Mouse (Mus musculus) cerebellum, postnatal 4 days (tissue): Measurements from ENCODE around the gene Metrn.

Experiments used
- DNase-seq, 2 experiments: peaks; one replicate each; pipeline ENCODE4 v3.0.0; 2022; ENCODE audit warnings: low spot score in 2 of 2, mixed read lengths in 1 of 2

Metrn gene

GRCm38 (mm10) chr17:25831451-25832281, 34.7 kb upstream of the Metrn start:
- DNase-seq, result peak in 1 of 2 experiments; percentile 43

GRCm38 (mm10) chr17:25830806-25831431, 34.0 kb upstream of the Metrn start:
- DNase-seq, result no peak

- DNase-seq, result no peak
Observed at GRCm38 (mm10) chr17:25830200-25830753, 33.3 kb upstream of the Metrn start.

DNA sequence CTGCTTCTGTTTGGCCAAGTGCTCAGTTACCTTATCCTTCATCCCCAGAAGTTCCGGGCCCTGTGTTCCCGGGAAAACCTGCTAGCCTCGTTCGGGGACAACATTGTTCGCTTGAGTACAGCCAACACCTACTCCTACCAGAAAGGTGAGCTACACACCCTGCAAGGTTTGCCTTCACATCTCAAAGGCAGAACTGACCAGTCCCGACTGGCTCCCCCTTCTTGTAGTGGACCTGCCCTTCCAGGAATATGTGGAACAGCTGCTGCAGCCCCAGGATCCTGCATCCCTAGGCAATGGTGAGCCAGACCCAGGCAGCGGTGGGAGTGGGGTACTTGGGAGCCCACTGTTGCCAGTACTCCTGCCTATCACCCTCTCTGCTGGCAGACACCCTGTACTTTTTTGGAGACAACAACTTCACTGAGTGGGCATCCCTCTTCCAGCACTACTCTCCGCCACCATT, 32.7 kb upstream of the Metrn start:
- no peak for DNase-seq

GRCm38 (mm10) chr17:25828712-25829557, 32.0 kb upstream of the Metrn start, which contains the start of gene Jmjd8:
TSS of gene Jmjd8 (plus strand) at chr17:25828867.
- peak; percentile 68 to 77 for DNase-seq

- DNase-seq, result no peak
Observed at GRCm38 (mm10) chr17:25828223-25828594, 31.3 kb upstream of the Metrn start.

DNA sequence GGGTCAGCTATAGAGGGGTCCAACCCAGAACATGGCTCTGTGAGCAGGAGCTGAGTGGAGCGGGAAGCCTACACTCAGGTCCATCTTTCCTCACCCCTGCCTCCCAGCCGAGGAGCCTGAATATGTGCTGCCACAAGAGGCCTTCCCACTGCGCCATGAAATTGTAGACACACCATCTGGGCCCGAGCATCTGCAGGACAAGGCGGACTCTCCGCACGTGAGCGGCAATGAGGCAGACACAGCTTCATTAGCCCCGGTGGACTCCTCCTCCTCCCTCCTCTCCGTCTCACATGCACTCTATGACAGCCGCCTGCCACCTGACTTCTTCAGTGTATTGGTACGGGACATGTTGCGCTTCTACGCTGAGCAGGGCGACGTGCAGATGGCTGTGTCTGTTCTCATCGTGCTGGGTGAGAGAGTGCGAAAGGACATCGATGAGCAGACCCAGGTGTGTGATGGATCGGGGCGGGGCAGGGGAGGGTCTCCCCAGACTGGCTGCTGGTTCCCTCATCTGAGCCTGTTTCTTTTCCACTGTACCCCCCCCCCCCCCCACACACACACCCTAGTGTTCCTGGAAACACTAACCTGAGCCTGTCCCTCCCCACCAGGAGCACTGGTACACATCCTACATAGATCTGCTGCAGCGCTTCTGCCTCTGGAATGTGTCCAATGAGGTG, 30.7 kb upstream of the Metrn start:
- no peak for DNase-seq

DNA sequence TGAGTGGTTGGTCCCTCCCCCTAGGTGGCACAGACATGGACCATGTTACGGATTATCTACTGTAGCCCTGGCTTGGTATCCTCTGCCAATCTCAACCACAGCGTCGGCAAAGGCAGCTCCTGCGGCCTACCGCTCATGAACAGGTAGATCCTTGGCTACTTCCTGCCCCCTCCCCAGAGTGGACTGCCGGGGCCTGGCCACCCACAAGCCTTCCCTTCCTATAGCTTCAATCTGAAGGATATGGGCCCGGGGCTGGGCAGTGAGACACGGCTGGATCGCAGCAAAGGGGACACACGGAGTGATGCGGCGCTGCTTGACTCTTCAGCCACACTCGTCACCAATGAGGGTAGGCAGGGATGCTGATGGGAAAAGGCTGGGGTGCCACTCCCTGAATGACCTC, 30.1 kb upstream of the Metrn start:
- no peak for DNase-seq

DNA sequence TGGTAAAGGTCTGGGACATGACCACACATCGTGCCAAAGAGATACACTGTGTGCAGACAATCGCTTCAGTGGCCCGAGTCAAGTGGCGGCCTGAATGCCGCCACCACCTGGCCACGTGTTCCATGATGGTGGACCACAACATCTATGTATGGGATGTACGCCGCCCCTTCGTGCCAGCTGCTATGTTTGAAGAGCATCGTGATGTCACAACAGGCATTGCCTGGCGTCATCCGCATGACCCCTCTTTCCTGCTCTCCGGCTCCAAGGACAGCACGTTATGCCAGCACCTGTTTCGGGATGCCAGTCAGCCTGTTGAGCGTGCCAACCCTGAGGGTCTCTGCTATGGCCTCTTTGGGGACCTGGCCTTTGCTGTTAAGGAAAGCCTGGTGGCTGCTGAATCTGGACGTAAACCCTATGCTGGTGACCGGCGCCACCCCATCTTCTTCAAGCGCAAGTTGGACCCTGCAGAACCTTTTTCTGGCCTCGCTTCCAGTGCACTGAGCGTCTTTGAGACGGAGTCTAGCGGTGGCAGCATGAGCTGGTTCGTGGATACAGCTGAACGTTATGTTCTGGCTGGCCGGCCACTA, 29.1 kb upstream of the Metrn start:
- DNase-seq, result no peak

- DNase-seq, result no peak
Observed at GRCm38 (mm10) chr17:25825311-25825710, 28.4 kb upstream of the Metrn start.

DNA sequence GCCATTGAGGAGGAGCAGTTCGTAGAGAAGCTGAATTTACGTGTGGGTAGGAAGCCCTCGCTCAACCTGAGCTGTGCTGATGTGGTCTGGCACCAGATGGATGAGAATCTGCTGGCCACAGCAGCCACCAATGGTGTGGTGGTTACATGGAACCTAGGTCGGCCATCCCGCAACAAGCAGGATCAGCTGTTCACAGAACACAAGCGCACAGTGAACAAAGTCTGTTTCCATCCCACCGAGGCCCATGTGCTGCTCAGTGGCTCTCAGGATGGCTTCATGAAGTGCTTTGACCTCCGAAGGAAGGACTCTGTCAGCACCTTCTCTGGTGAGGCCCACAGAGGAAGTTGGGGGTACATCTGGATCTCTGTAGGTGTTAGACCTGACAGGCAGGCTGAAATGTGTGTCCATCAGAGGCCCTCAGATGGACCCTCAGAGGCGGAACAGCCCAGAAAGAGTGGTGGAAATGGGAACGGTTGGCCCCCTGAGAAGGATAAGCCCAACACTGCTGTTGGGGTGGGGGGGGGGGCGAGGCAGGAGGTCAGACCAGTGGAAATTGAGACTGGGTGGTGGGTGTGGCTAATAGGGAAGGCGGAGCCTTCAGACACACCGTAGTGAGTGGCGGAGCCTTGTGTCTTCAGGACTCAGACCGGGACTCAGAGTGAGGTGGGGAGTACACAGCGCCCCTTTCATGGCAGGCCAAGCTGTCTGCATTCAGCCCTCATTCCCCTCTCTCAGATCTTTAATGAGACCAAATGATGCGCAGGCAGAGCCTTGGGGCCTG, 27.6 kb upstream of the Metrn start:
- no peak for DNase-seq

- DNase-seq, result peak; percentile 61 to 79
Observed at GRCm38 (mm10) chr17:25823452-25823851, 26.5 kb upstream of the Metrn start, which contains the start of gene Wdr24. TSS of gene Wdr24 (plus strand) at chr17:25823627.

DNA sequence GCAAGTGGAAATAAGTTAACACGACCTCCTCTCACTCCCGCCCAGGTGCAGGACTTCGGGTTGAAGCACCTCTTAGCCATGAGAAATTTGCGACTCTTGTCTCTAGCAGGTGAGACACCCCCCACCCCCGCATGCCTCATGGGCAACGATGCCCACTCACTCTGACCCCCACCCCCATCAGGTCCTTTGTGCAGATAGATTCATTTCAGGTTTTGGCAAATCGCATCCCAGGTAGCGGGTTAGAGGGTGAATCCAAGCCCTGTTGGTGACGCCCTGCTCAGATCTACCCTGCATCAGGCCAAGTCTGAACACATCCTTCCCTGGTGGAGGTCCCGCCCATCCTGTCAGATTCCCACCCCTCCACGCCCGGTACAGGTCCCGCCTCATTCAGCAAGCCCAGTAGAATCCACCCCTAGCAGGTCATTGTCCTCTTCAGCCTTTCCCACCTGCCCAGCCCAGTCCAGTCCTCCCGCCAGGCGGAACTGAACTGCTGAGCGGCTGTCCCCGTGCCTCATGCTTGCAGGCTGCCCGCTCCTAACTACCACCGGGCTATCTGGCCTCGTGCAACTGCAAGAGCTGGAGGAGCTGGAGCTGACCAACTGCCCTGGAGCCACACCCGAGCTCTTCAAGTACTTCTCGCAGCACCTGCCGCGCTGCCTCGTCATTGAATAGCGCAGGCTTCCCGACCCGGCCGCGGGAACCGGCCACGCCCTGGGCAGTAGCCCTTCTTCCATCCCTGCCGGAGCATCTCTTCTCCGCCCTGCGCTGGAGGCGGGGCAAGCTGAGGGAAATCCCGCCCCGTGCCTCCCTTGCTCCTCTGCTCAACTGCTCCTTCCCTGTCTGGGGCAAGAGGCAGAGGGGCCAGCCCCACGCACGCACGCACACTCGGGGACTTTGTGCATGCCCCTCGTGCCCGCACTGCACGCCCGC, 22.2 kb upstream of the Metrn start:
- DNase-seq, result peak in 1 of 2 experiments; percentile 22

- DNase-seq, result no peak
Observed at GRCm38 (mm10) chr17:25817662-25818061, 20.7 kb upstream of the Metrn start.

DNA sequence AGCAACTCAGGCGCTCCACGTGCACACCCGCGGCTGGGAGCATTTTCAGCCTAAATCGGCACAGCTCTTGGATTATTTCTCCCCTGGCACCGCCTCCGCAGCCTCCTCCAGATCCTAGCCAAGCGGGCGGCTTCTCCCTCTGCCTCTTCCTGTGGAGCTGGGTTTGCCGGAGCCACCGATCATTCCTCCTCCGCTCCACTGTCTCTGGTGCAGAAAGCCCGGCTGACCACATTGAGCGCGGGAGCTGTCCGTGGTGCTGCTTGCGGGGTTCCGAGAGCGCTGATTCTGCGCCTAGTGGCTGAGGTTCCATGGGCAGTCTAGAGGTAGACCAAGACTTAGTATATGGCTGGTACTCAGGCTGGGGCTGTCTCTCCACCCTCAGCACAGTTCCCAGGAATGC, 16.5 kb upstream of the Metrn start:
- peak in 1 of 2 experiments; percentile 66 for DNase-seq

GRCm38 (mm10) chr17:25810890-25811289, 14.0 kb upstream of the Metrn start:
- no peak for DNase-seq

DNA sequence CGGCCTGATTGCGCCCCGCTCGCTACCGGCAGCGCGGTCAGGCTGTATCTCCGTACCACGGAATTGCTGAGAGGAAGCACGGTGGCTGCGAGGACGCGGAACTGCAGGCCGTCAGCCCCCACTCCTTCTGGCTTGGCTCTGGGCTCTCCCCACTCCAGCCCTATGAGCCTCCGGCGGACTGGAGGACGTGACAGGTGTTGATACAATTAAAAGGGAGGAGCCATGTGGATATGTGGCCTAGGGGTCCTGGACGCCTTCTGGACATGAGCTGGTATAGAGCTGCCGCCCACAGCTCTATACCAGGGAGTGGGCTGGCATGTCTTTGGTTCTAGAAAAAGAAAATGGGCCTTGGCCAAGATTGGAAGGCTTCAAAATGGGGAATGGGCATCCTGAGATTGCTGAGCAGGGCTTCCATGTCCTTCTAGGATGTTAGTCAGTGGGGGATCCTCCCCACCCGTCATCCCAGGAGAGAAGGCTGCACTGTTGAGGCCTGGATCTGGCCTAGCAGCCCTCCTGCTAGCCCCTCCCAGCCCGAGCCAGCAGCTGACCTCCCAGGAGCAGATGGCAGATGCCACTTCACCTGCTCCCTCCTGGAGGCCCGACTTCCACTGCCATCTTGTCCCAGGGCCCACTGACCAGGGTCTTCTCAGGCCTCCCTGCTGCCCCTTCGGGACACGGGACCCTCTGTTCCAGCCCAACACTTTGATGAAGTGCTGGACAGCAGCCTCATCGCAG, 12.8 kb upstream of the Metrn start:
- DNase-seq, result peak in 1 of 2 experiments; percentile 38
